In genomic region chr2:127667843-127668506, GRCm38 (mm10) we compare ENCODE assay signal across 10 mouse cellular contexts. TPM values are rescaled to one million over a fixed set of nuclear protein-coding genes. Genes with fewer than 3 reads are reported as not detected.
DNase-seq lines count a peak whose midpoint lies in the region; ATAC-seq and TF ChIP-seq lines count a peak whose summit lies in the region.
"Had no signal": no experiment of that assay in that cellular context is flagged by ENCODE, and none has a peak within 500 bp of the region (broad histone marks: within the 10 kb centered on the region; RNA-seq: fewer than 3 reads in every experiment).

No protein-coding gene starts in this region.

- H3K27ac ChIP-seq in heart, adult 2 months = no peak overlapping the region
- no peak overlapping the region for H3K27ac ChIP-seq in heart, embryonic 11.5 days (ENCODE audit: low read depth, low read length)
- H3K27ac ChIP-seq: midbrain, embryonic 12.5 days had no signal

- no peak for DNase-seq in heart, adult 2 months
- peak; percentile 29 for DNase-seq in right cerebral cortex, adult 18-20 months
- no peak for DNase-seq in right cerebral cortex, postnatal 14 days
- DNase-seq in c-Kit-positive CD71-negative TER-119-negative erythroid progenitor cells, embryonic 14.5 days (ENCODE audit: low read depth) = peak; percentile 12
- peak; percentile 78 for DNase-seq in retina, embryonic 14.5 days (ENCODE audit: low spot score)
- DNase-seq in urinary bladder, postnatal 10 days (ENCODE audit: low spot score) = no peak
- DNase-seq in spleen, postnatal 4 days (ENCODE audit: low spot score in 2 of 2) = no peak

- no peaks in the 10 kb centered on the region for H3K79me2 ChIP-seq in heart, adult 2 months (replicated peaks; ENCODE audit: control insufficient read depth, insufficient read depth, low read length)

- intact Hi-C loops in heart, adult 2 months (cut with DNase I) = loop anchor here (1.0 to 5.0 kb wide), 2 partner anchors 60 to 161 kb away; no protein-coding TSS in a partner anchor

- no peak overlapping the region for H3K4me3 ChIP-seq in heart, adult 2 months
- H3K4me3 ChIP-seq in heart, embryonic 11.5 days (ENCODE audit: low read depth, low read length) = no peak overlapping the region
- H3K4me3 ChIP-seq: midbrain, embryonic 12.5 days had no signal

- H3K36me3 ChIP-seq in heart, adult 2 months (ENCODE audit: control insufficient read depth, insufficient read depth, low read length) = no peaks in the 10 kb centered on the region
- H3K36me3 ChIP-seq in heart, embryonic 11.5 days (ENCODE audit: control insufficient read depth, insufficient read depth, low read length) = no peaks in the 10 kb centered on the region
- H3K36me3 ChIP-seq: midbrain, embryonic 12.5 days had no signal

- 16% methylated on average over 2 of the region's 2 CpGs for WGBS in heart, adult 2 months
- 11% methylated on average over 2 of the region's 2 CpGs for WGBS in heart, embryonic 11.5 days (ENCODE audit: insufficient replicate concordance)

- H3K4me1 ChIP-seq in heart, adult 2 months (ENCODE audit: control insufficient read depth, insufficient read depth, low read length) = no peaks in the 10 kb centered on the region
- no peaks in the 10 kb centered on the region for H3K4me1 ChIP-seq in heart, embryonic 11.5 days (ENCODE audit: control insufficient read depth, insufficient read depth, low read length)
- H3K4me1 ChIP-seq: midbrain, embryonic 12.5 days had no signal

- H3K27me3 ChIP-seq in heart, adult 2 months (ENCODE audit: control insufficient read depth, insufficient read depth, low read length) = no peaks in the 10 kb centered on the region
- no peaks in the 10 kb centered on the region for H3K27me3 ChIP-seq in heart, embryonic 11.5 days (ENCODE audit: control insufficient read depth, insufficient read depth, low read length)
- H3K27me3 ChIP-seq: midbrain, embryonic 12.5 days had no signal

- H3K4me2 ChIP-seq in heart, embryonic 11.5 days = no peak overlapping the region
- H3K4me2 ChIP-seq: midbrain, embryonic 12.5 days had no signal

- H3K9ac ChIP-seq in heart, adult 2 months (ENCODE audit: low read depth, low read length) = no peak overlapping the region
- H3K9ac ChIP-seq in heart, embryonic 11.5 days (ENCODE audit: low read depth, low read length) = no peak overlapping the region
- H3K9ac ChIP-seq: midbrain, embryonic 12.5 days had no signal

- peak; percentile 83 for TF ChIP-seq CTCF in heart, adult 2 months (IDR thresholded peaks at IDR 0.05)

- no peak for TF ChIP-seq POLR2A in heart, adult 2 months (IDR thresholded peaks at IDR 0.05; ENCODE audit: insufficient read depth, low read depth, low read length)

- H3K9me3 ChIP-seq in heart, embryonic 11.5 days (replicated peaks; ENCODE audit: control insufficient read depth, low read length) = no peaks in the 10 kb centered on the region
- H3K9me3 ChIP-seq: midbrain, embryonic 12.5 days had no signal

- TF ChIP-seq EP300 in heart, adult 2 months (IDR thresholded peaks at IDR 0.05; ENCODE audit: insufficient read depth, low read depth, low read length) = no peak

- ATAC-seq in heart, embryonic 11.5 days (replicated peaks; ENCODE audit: insufficient number of reproducible peaks, low FRiP score, low TSS enrichment) = no peak

RNA-seq across cellular contexts. Expression of gene Mal, which starts 11.5 kb away (rescaled TPM):
- 10 to 100 TPM in 1 of 2 experiments, 1 to 10 TPM in 1; 9.4 to 11.0 TPM for total RNA-seq in heart, adult 2 months (2021)
- 3.5 and 6.2 TPM in 2 replicates for polyA plus RNA-seq in heart, adult 2 months (2012; rRNA removed)
- polyA plus RNA-seq in heart, embryonic 11.5 days (2014; fragmentation: Nextera tagmentation; extraction: Ambion mirVana) = 1.2 and 1.8 TPM in 2 replicates
- total RNA-seq: hematopoietic stem cell, adult 5-6 weeks had no signal

Comparison
In these comparisons a context has a peak if more than half of its experiments do, and no peak if none do; other contexts are left out.
1. DNase-seq: peak in right cerebral cortex, adult 18-20 months (single experiment), c-Kit-positive CD71-negative TER-119-negative erythroid progenitor cells, embryonic 14.5 days (single experiment) and retina, embryonic 14.5 days (single experiment); none in heart, adult 2 months (0 of 2), right cerebral cortex, postnatal 14 days (single experiment), urinary bladder, postnatal 10 days (single experiment) and spleen, postnatal 4 days (0 of 2).